Comparison of ENCODE assay signal across 22 mouse cellular contexts in genomic region chr1:87321071-87321470, GRCm38 (mm10). TPM values are rescaled to one million over a fixed set of nuclear protein-coding genes. Genes with fewer than 3 reads are reported as not detected.
DNase-seq lines count a peak whose midpoint lies in the region; TF ChIP-seq lines count a peak whose summit lies in the region.
"Had no signal": no experiment of that assay in that cellular context is flagged by ENCODE, and none has a peak within 500 bp of the region (broad histone marks: within the 10 kb centered on the region; RNA-seq: fewer than 3 reads in every experiment).

No protein-coding gene starts in this region.

- H3K4me1 ChIP-seq in heart, adult 2 months (ENCODE audit: control insufficient read depth, insufficient read depth, low read length): no peaks in the 10 kb centered on the region
- peaks cover 5 to 43% of the 10 kb centered on the region in 2 experiments; a peak in 3 of 4 replicates for H3K4me1 ChIP-seq in CH12.LX (ENCODE audit: control insufficient read depth in 1 of 2, insufficient read depth in 2 of 2)
- H3K4me1 ChIP-seq: embryonic facial prominence, embryonic 10.5 days; embryonic facial prominence, embryonic 12.5 days had no signal

- H3K4me3 ChIP-seq in heart, adult 2 months: no peak overlapping the region
- no peak overlapping the region for H3K4me3 ChIP-seq in CH12.LX (replicated peaks in 1 of 3; ENCODE audit: low read depth in 2 of 3, low read length in 2 of 3, poor library complexity in 1 of 3)
- H3K4me3 ChIP-seq: embryonic facial prominence, embryonic 10.5 days; embryonic facial prominence, embryonic 12.5 days; forebrain, embryonic 13.5 days; forebrain, embryonic 15.5 days had no signal

- intact Hi-C loops in heart, adult 2 months (cut with DNase I): no loop called here

- H3K9ac ChIP-seq in heart, adult 2 months (ENCODE audit: low read depth, low read length): no peak overlapping the region
- no peak overlapping the region for H3K9ac ChIP-seq in CH12.LX (ENCODE audit: insufficient read depth, low read depth)
- H3K9ac ChIP-seq: embryonic facial prominence, embryonic 12.5 days; forebrain, embryonic 13.5 days; forebrain, embryonic 15.5 days; forebrain, postnatal 0 days had no signal

- peak; percentile 0 for DNase-seq in heart, adult 11 months
- no peak for DNase-seq in heart, adult 2 months
- DNase-seq in CH12.LX (ENCODE audit: extremely low read depth) (no peak), MEL-GATA-1-ER (ENCODE audit: extremely low read depth, low read depth) (peak; percentile 35)
- DNase-seq in heart, adult 8-10 months (ENCODE audit: low spot score): no peak
- no peak for DNase-seq in right cerebral cortex, postnatal 25 days
- DNase-seq in layer of hippocampus, adult 9-11 months: no peak
- DNase-seq: adrenal gland, adult 8-10 months; adrenal gland, postnatal 14 days; adrenal gland, postnatal 36 days; B cell, adult 2 months; cerebellum, adult 11-12 months; cerebellum, adult 2 months; cerebellum, adult 9-10 months; cerebellum, postnatal 10 days; cerebellum, postnatal 25 days; forebrain, postnatal 0 days had no signal

- no peak for TF ChIP-seq POLR2A in heart, adult 2 months (IDR thresholded peaks at IDR 0.05; ENCODE audit: insufficient read depth, low read depth, low read length)
- no peak for TF ChIP-seq POLR2A in CH12.LX (IDR thresholded peaks at IDR 0.05; ENCODE audit: low read depth, low read length)

- no peak for TF ChIP-seq CTCF in heart, adult 2 months (IDR thresholded peaks at IDR 0.05)
- TF ChIP-seq CTCF in CH12.LX (conservative IDR thresholded peaks at IDR 0.05 in 1 of 2, IDR thresholded peaks at IDR 0.05 in 1 of 2; ENCODE audit: low read depth in 2 of 2, low read length in 2 of 2): no peak

- peaks cover 8% of the 10 kb centered on the region for H3K9me3 ChIP-seq in CH12.LX (replicated peaks; ENCODE audit: low read length)

- dilution Hi-C loops in CH12.LX (cut with MboI; ENCODE audit: extremely low pct_ligation_motif_present, extremely low pct_unique_long_range_greater_than_20kb, low sequenced_read_pairs): no loop called here

- TF ChIP-seq EP300 in heart, adult 2 months (IDR thresholded peaks at IDR 0.05; ENCODE audit: insufficient read depth, low read depth, low read length): no peak
- TF ChIP-seq EP300 in CH12.LX (IDR thresholded peaks at IDR 0.05; ENCODE audit: low read length): no peak

- H3K27ac ChIP-seq in heart, adult 2 months: no peak overlapping the region
- H3K27ac ChIP-seq in CH12.LX (ENCODE audit: insufficient read depth, low read depth): 0 out of 2 replicates have a peak overlapping the region, but pooled peaks have one; percentile 2
- H3K27ac ChIP-seq: embryonic facial prominence, embryonic 10.5 days; embryonic facial prominence, embryonic 12.5 days; forebrain, embryonic 13.5 days; forebrain, embryonic 15.5 days had no signal

- in situ Hi-C loops in CH12.LX (cut with MboI; ENCODE audit: low pct_ligation_motif_present, low pct_unique_long_range_greater_than_20kb, low sequenced_read_pairs): no loop called here

- WGBS in heart, adult 2 months: 8% methylated on average over 1 of the region's 1 CpGs

- H3K4me2 ChIP-seq in CH12.LX (ENCODE audit: insufficient read depth, low read depth, poor library complexity, severe bottlenecking): no peak overlapping the region
- H3K4me2 ChIP-seq: embryonic facial prominence, embryonic 12.5 days; forebrain, embryonic 13.5 days; forebrain, embryonic 15.5 days had no signal

- no peaks in the 10 kb centered on the region for H3K36me3 ChIP-seq in heart, adult 2 months (ENCODE audit: control insufficient read depth, insufficient read depth, low read length)
- no peaks in the 10 kb centered on the region for H3K36me3 ChIP-seq in CH12.LX (replicated peaks in 1 of 2; ENCODE audit: control insufficient read depth in 1 of 2, insufficient read depth in 1 of 2, low read length in 1 of 2)
- H3K36me3 ChIP-seq: embryonic facial prominence, embryonic 10.5 days; embryonic facial prominence, embryonic 12.5 days; forebrain, embryonic 15.5 days had no signal

- no peaks in the 10 kb centered on the region for H3K27me3 ChIP-seq in heart, adult 2 months (ENCODE audit: control insufficient read depth, insufficient read depth, low read length)
- no peaks in the 10 kb centered on the region for H3K27me3 ChIP-seq in CH12.LX (replicated peaks)
- H3K27me3 ChIP-seq: embryonic facial prominence, embryonic 12.5 days; forebrain, embryonic 13.5 days; forebrain, embryonic 15.5 days had no signal

- no peak for TF ChIP-seq RAD21 in CH12.LX (IDR thresholded peaks at IDR 0.05; ENCODE audit: low read depth, low read length)

- no peaks in the 10 kb centered on the region for H3K79me2 ChIP-seq in heart, adult 2 months (replicated peaks; ENCODE audit: control insufficient read depth, insufficient read depth, low read length)
- no peaks in the 10 kb centered on the region; the same call in 1 of the 2 replicates for H3K79me2 ChIP-seq in CH12.LX (replicated peaks; ENCODE audit: control insufficient read depth, extremely low read depth, insufficient read depth, poor library complexity, severe bottlenecking)

TF ChIP-seq in CH12.LX, 34 proteins besides CTCF, POLR2A, EP300 and RAD21:
- no peak for TF ChIP-seq SMC3 (IDR thresholded peaks at IDR 0.05; ENCODE audit: low read depth, low read length)
- TF ChIP-seq RCOR1 (conservative IDR thresholded peaks at IDR 0.05; ENCODE audit: low read depth, low read length): no peak
- no peak for TF ChIP-seq MEF2A (IDR thresholded peaks at IDR 0.05; ENCODE audit: borderline replicate concordance, low read depth, low read length)
- no peak for TF ChIP-seq MAX (IDR thresholded peaks at IDR 0.05; ENCODE audit: low read length)

RNA-seq across cellular contexts. Expression of gene Gigyf2, which starts 5.7 kb away (rescaled TPM):
- total RNA-seq in heart, adult 2 months (2021): 10 to 100 TPM; 47.4 to 47.7 TPM
- polyA plus RNA-seq in heart, adult 2 months (2012; rRNA removed): 19.3 and 33.5 TPM in 2 replicates
- 74.7 and 93.5 TPM in 2 replicates for total RNA-seq in CH12.LX (2012; rRNA removed)
- total RNA-seq in CH12.LX (2014; rRNA removed): 84.5 and 87.3 TPM in 2 replicates
- 156 and 173 TPM in 2 replicates for polyA plus RNA-seq in CH12.LX (2012; ENCODE audit: insufficient read length, low read depth)
- total RNA-seq in heart, adult 8-10 months (2022): 10 to 100 TPM; 38.0 to 48.5 (median 40.4) TPM

RNA-seq across cellular contexts. Expression of gene Efhd1, which starts 56.9 kb away (rescaled TPM):
- total RNA-seq in heart, adult 2 months (2021): 1 to 10 TPM; 3.1 to 5.1 TPM
- polyA plus RNA-seq in heart, adult 2 months (2012; rRNA removed): 6.6 and 12.3 TPM in 2 replicates
- total RNA-seq in CH12.LX (2012; rRNA removed) (0.25 and 1.2 TPM in 2 replicates), CH12.LX (2014; rRNA removed) (0.12 and 0.22 TPM in 2 replicates)
- polyA plus RNA-seq in CH12.LX (2012; ENCODE audit: insufficient read length, low read depth): 0.13 TPM in 1 of 2 replicates, not detected in the other
- 1 to 10 TPM; 3.3 to 7.2 (median 4.5) TPM for total RNA-seq in heart, adult 8-10 months (2022)
- polyA plus RNA-seq: activated CD4-positive, CD25-positive, alpha-beta regulatory T cell, adult 4 months had no signal

Comparison
In these comparisons a context has a peak if more than half of its experiments do, and no peak if none do; other contexts are left out.
1. DNase-seq: peak in heart, adult 11 months (single experiment) and MEL-GATA-1-ER (single experiment); none in heart, adult 2 months (0 of 2), CH12.LX (single experiment), heart, adult 8-10 months (single experiment), right cerebral cortex, postnatal 25 days (single experiment) and layer of hippocampus, adult 9-11 months (single experiment).